Mouse (Mus musculus) T-cell, adult 2 months (primary cell): Measurements from ENCODE around the gene Gm39566.

Source experiments
- DNase-seq: peaks from one replicate; pipeline ENCODE4 v3.0.0; 2022; ENCODE audit warnings: low spot score

The Gm39566 gene

DNA sequence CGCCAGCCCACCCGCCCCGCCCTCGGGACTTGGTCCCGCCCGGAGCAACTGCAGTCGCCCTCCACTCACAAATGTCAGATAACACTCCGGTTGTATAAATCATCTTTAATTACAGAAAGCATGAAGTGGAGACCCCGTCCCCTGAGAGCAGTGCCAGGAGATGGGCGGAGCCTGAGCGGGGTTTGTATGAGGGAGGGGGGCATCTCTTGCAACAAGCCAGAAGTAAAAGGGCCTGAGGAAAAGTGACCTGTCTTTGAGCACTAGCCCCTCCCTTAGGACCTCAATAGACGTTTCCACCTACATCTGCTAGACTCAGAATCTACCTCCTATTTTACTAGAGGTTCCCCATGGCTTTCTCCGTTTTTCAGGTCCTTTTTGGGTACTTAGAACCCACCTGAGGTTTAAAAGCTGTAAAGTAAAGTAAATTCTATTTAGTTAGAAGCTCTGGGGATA, 19.1 kb downstream of the Gm39566 start:
- DNase-seq, result no peak

DNA sequence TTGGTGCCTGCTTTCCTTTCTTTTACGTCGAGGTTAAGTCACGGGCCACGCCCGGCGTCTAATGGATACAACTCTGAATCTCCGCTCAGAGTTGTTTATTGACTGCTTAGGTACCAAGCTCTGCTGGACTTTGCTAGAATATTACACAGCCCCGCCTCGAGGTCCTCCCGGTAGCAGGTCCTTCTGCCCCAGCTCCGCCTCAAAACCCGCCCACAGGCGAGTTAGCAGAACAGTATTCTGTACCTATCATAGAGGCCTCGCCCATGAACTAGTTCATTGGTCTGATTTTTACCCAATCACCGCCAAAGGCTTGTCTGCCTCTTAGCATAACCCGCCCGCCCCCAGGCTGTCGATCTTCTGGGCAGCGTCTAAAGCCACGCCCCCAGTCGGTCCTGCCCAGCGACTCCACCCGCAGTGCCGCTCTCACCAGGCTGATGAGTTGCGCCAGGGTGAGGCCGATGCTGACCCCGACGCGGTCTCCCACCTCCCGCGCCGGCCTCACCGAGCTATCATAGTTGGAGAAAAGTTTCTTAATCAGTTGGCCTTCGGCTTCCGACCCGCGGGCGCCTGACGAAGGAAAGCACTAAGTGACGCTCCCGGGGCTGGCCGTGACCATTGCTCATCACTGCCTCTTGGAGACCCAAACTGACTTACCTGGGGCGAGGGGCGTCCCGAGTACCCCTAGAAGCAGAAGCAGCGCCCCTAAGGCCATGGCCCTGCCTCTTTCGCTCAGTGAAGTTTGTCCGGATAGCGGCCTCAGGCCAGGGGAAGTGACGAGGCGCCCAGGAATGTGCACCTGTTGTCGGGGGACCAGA, 19.7 kb downstream of the Gm39566 start, which contains the start of gene Chrnb1:
Gene Chrnb1, minus strand, starts transcription at position 776 of the 815 bp plus-strand sequence.
- DNase-seq, result peak; percentile 92

DNA sequence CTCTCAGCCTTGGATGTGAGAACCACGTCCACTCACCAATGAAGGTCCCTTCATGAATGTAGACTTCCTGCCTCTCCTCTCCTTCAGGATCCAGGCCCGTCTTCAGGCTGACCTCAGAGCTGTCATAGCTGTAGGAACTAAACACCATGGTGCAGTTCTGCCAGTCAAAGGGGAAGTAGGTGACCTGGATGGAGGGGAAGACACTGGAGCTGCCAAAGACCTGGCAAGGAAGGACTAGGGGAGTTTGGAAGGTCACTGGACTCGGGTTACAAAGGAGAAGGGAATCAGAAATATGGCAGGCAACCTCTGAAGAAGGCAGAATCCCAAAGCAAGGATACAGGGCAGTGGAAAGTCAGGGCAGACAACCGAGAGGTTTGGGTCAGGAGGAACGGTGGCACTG, 21.7 kb downstream of the Gm39566 start:
- DNase-seq, result no peak

DNA sequence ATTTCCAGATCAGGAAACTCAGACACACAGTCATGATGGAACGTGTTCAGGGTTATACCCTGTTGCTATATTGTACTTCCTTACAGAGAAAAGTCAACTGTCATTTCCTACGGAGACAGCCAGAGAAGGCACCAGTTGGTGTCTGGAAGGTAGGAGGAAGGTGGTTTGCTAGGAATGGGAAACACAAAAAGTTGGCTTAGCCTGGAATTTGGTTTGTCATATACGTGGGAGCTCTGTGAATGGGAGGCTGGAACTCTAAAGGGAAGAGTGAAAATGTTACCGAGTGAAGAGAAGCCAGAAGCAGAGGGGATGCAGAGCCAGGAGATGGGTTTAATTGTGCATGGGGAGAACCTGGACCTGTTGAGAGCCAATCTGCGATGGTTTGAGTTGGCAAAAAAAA, 23.7 kb downstream of the Gm39566 start:
- DNase-seq, result no peak

DNA sequence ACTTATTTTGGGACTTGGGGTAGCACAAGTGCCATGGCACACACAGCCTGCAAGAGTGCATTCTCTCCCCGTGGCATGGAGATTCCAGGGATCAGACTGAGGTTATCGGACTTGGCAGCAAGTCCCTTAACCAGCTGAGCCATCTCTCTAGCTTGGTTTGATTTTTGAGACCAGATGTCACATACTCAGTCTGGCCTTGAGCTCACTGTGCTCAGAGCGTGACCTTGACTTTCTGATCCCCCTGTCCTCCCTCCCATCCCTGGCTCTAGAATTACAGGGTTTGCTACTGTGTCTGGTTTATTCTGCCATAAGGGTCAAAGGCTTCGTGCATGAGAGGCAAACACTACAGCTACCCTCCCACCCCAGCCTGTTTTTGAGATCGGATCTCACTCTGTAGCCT, 25.7 kb downstream of the Gm39566 start:
- DNase-seq, result no peak

DNA sequence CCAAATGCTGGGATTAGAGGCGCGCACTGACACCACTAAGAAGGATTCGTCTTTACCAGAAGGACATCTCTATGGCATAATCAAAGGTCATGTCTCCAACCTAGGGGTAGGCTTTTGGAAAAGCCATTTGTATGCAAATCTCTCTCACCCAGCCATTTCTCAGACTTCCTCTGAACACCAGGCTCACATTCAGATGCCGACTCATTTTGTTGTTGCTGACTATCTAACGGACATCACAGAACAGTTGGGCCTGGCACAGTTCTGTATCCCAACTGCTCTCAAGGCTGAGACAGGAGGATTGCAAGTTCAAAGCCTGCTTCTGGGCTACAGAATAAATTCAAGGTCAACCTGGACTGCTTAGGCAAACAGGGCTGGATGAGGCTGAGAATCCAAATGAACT, 27.8 kb downstream of the Gm39566 start:
- no peak for DNase-seq

DNA sequence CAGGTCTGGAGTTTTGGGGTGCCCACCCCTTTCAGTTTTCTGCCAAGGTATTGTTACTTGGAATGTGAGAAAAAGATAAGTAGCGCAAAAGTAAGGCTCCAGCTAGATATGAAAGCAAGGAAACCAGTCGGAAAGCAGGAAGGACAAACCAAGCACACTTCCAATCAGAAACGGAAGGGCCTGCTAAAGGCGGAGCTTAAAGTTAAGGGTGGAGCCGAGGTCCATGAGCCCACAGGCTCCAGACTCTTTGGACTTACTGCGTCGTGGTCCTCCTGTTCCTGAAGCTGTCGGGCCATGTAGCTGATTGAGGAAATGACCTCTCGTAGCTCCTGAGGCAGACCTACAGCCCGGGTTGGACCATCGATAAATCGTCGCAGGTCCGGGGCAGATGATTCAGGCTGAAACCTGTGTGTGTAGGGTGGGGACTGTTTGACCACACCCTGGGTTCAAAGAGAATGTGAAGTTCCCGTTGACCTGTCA, 30.3 kb downstream of the Gm39566 start:
- no peak for DNase-seq

DNA sequence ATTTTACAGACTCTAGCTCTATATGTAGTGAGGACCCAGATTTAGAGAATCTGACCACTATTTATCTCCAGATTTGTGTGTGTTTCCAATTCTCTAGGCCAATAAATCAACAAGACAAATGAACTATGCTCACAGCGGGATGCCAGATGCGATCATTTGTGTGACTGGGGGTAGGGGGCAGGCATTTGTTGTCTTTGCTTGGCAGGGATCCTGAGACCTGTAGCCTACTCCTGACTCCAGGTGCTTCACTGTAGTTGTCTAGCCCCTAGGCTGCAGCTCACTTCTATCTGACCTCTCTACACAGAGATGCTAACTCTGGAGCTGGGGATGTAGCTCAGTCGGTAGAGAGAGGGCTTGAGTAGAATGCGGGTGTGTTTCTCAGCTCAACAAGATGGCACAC, 33.3 kb downstream of the Gm39566 start:
- DNase-seq, result no peak

DNA sequence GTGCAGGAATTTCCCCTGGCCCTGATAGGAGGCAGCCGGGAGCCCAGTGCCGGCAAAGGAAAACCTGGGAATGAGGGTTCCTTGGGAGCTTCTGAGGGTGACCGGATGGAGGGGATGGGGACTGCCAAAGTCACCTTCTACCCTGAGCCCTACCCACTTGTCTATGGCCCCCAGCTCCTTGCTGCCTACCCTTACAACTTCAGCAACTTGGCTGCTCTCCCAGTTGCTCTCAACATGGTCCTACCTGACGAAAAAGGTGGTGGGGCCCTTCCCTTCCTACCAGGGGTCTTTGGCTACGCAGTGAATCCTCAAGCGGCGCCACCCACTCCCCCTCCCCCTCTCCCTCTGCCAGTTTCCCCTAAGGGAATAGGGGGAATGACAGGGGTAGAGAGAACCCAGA, 36.1 kb downstream of the Gm39566 start:
- no peak for DNase-seq

DNA sequence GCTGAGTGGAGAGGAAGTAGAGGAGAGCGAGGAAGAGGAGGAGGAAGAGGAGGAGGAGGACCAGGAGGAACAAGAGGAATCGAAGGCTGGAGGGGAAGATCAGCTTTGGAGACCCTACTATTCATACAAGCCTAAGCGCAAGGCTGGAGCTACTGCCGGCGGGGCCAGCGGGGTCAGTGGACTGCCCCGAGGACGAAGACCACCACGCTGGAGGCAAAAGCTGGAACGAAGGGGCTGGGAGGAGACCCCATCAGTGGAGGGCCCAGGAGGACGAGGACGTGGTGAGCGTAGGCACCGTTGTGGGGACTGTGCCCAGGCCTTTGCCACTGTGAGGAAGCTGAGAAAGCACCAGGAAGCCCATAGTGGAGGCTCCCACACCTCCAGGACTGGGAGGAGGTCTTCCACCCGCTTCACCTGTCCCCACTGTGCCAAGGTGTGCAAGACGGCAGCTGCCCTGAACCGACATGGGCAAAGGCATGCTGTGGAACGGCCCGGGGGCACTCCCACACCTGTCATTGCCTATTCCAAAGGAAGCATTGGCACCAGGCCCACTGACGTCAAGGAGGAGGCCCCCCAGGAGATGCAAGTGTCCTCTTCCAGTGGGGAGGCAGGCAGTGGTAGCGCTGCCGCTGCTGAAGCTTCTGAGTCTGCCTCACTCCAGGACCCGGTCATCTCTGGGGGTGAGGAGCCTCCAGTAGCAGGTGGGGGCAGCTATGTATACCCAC, 36.7 kb downstream of the Gm39566 start:
- DNase-seq, result no peak

DNA sequence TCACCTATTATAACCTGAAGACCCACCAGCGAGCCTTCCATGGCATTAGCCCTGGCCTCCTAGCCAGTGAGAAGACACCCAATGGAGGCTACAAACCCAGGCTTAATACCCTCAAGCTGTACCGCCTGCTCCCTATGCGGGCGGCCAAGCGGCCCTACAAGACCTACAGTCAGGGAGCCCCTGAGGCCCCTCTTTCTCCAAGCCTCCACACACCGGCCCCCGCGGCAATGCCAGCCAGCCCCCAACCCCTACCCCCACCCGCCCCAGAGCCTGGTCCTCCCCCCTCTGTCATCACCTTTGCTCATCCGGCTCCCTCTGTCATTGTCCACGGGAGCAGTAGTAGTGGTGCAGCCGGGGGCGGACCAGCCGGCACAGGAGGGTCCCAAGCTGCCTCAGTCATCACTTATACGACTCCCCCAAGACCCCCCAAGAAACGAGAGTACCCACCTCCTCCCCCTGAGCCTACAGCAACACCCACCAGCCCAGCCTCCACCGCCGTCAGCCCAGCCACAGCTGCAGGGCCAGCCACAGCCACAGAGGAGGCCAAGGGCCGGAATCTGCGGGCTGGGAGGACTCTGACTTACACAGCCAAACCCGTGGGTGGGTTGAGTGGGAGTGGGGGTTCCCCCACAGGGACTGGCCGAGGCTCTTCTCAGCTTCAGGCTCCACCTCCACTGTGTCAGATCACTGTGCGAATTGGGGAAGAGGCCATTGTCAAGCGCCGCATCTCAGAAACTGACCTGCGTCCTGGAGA, 37.4 kb downstream of the Gm39566 start:
- no peak for DNase-seq

DNA sequence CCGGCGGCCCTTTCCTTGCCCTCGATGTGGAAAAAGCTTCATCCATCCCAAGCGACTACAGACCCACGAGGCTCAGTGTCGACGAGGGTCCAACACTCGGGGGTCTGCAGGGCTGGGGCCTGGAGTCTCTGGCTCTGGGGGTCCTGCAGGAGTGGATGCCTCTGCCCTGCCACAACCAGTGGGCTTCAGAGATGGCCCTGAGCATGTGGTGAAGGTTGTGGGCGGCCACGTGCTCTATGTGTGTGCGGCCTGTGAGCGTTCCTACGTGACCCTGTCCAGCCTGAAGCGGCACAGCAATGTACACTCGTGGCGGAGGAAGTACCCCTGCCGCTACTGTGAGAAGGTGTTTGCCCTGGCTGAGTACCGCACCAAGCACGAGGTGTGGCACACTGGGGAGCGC, 38.6 kb downstream of the Gm39566 start:
- no peak for DNase-seq

DNA sequence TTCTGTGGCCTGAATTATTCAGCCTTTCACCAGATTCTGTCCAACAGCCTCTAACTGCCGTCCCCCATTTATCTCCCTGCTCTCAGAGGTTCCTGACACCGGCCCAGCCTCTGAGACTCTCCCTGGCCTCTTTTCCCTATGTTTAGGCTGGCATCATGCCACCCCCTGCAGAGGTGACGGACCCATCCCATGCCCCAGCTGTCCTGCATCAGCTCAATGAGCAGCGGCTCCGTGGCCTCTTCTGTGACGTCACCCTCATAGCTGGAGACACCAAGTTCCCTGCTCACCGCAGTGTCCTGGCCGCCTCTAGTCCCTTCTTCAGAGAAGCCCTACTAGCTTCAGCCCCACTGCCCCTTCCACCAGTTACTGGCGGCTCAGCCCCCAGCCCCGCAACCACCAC, 39.4 kb downstream of the Gm39566 start:
- DNase-seq, result no peak

DNA sequence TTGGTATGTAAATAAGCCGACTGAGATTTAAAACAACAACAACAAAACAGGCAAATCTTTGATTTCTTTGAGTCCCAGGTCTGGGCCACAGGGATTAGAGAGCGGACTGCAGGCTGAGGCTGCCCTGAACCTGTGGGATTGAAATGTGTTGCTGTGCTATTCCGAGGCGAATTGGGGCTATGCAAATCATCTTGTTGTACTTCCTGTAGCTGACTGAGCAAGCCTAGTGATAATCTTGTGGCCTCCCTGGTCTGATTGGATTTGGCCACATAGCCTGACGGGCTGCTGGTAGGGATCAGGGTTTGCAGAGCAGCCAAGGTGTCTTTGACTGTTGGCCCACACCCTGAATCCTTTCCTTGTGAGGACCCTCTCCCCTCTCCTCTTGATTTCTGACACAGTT, 40.1 kb downstream of the Gm39566 start:
- no peak for DNase-seq

DNA sequence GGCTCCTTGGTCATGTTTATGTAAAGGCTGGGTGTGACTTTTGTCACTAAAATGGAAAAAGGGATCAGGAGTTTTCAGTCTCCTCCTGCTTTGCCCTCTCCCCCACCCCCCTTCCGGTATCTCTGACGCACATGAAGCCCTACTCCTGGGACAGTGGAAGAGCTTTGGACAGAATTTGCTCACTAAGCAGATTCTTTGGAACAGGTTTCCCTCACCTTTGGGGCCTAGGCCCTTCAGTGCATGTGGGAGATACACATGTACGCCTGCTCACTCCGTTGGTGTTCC, 47.5 kb downstream of the Gm39566 start:
- DNase-seq, result no peak

DNA sequence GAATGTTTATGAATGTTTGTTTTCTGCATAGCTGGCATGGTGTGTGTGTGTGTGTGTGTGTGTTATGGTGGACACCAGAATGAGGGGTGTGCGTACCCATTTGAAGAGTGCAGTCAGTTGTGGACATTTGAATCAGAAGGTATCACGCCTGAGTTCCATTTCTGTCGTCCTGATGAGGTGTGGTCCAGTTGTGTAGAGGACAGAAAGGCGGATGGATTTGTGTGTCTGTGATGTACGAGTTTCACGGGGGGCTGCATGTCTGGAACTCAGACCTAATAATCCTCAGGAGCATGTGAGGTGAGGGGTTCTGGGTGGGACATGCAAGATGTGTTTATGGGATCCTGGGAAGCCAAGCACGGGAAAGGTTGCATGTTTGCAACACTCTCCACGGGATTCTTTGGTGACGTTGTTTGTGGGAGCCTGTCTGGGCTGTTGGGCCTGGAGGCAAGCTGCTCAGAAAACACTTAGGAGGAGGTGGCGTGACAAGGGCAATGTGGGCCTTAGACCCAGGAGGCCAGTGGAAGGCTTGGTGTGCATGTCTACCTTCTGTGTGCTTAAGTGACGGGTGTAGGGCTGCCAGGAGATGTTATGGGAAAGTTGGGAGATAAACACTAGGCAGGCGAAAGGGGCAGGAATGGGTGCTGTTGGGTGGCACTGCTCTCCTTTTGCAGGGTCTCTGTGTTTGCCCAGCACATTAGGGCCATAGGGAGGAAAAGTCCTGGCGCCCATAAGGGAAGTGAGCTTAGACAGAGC, 48.0 kb downstream of the Gm39566 start:
- DNase-seq, result no peak

DNA sequence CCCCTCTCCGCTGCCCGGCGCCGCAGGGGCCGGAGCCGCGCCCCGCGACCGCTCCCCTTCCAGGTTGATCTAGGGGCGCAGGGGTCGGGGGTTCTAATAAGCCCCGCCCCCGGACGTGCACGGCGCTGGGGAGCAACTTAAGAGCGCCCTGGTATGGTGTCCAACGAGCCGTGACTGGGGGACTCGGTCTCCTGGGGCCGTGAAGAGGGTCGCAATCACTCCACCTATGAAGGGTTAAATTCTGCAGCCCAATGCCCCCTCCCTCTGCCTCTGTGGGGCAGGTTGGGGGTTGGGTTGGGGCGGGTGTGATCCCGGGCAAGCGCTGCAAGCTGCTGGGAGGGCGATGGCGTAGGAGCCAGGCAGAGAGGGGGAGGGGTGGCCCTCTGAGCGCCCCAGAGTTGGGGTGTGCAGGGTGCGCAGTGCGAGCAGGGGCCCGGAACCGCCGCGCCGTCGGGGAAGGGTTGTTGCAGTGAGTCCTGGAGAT, 48.9 kb downstream of the Gm39566 start:
- DNase-seq, result peak; percentile 86

DNA sequence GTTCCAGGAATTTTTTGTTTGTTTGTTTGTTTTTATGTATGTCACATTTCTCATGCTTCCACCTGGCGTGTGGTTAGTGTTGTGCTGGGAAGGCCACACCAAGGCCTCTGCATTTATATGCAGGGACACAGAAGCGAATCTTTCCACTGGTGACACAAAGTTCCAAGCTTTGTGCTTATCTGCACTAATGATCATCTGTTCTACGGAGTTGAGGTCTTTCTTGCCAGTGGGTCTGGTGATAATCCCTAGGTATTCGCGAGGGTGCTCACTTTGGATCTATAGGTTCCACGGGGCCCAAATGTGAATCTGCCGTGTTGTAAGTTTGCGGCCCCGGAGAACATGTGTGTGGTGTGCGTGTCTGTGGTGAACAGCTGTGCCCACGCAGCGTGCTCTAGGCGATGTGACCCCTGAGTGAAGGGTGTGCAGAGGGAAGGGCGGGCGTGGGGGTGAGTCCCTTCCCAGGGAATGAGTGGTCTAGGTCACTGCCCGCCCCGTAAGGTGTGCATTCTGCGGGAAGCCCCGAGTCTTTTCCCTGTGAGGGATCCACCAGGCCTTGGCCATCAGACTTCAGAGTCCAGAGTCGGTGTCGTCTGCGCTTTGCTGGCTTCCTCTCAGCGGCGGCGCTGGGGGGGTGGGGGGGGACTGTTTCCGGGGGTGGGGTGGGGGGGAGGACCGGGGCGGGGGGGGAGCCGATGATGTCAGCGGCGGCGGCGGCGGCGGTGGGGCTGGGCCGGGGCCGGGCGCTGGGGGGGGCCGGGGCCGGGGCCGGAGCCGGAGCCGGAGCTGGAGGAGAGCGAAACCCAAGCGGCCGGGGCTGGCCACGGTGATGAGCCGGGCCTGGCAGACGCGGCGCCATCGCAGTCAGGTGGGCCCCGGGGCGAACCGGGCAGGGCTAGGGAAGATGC, 49.6 kb downstream of the Gm39566 start, which contains the start of gene Zbtb4:
Gene Zbtb4, plus strand, starts transcription at position 692 of the 905 bp plus-strand sequence.
- peak; percentile 31 for DNase-seq

DNA sequence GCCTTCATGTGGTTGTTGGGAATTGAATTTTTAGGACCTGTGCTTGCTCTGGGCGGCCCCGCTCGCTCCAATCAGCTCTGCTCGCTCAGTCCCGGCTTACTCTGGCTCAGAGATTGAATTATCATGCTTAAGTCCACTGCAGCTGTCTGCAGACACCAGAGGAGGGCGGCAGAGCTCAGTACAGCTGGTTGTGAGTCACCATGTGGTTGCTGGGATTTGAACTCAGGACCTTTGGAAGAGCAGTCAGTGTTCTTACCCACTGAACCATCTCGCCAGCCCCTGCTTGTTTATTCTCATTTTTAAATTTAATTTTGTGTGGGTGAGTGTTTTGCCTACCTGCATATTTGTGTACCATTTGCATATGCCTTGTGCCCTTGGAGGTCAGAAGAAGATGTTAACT, 51.5 kb downstream of the Gm39566 start:
- DNase-seq, result no peak

DNA sequence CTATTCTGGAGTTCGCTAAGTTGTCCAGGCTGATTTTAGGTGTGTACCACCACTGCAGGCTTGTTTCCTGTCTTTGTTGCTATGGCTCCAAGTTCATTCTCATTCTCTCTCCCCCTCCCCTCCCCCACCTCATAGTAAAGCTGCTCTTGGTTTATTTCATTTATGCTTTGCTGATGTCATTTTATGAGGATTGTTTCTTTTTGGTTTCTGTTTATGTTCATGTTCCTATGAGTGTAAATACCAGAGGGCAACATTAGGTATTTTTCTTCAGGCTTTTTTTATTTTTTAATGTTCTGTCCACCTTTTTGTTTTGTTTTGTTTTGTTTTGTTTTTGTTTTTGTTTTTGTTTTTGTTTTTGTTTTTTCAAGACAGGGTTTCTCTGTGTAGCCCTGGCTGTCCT, 53.2 kb downstream of the Gm39566 start, which contains the start of gene Slc35g3:
Gene Slc35g3, minus strand, starts transcription at position 101 of the 400 bp plus-strand sequence.
- no peak for DNase-seq
